In the genomic region with DNA sequence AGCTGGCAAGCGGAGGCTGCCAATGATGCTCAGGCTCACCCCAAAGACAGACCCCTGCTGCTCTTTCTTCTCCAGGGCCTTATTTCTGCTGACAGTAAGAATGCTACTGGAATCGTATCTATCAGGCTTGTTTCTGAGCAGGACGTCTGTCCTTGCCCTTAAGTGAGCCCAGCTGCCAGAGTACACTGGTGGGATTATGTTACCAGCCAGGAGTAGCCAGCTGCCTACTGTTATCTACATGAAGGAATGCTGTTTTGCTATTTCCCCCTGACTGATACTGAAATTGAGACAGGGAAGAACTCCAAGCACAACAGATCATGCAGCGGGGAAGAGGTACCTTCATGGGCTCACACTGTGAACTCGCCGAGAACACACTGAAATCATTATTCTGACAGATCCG, we compare ENCODE assay signal across 18 mouse cellular contexts.
DNase-seq lines count a peak whose midpoint lies in the region; ATAC-seq and TF ChIP-seq lines count a peak whose summit lies in the region.
"Had no signal": no experiment of that assay in that cellular context is flagged by ENCODE, and none has a peak within 500 bp of the region (broad histone marks: within the 10 kb centered on the region; RNA-seq: fewer than 3 reads in every experiment).

No protein-coding gene starts in this region.

- H3K27ac ChIP-seq in heart, embryonic 11.5 days (ENCODE audit: low read depth, low read length): peak overlapping the region; percentile 12; the same call in 1 of the 2 replicates
- no peak overlapping the region for H3K27ac ChIP-seq in limb, embryonic 13.5 days
- H3K27ac ChIP-seq in limb, embryonic 10.5 days: no peak overlapping the region
- H3K27ac ChIP-seq in embryonic facial prominence, embryonic 10.5 days (replicated peaks): no peak overlapping the region; the same call in 1 of the 2 replicates
- no peak overlapping the region; the same call in 1 of the 2 replicates for H3K27ac ChIP-seq in limb, embryonic 14.5 days (replicated peaks; ENCODE audit: low read depth, low read length)
- H3K27ac ChIP-seq: hindbrain, embryonic 15.5 days; liver, embryonic 13.5 days; neural tube, embryonic 13.5 days had no signal

- no peaks in the 10 kb centered on the region for H3K27me3 ChIP-seq in heart, embryonic 11.5 days (ENCODE audit: control insufficient read depth, insufficient read depth, low read length)
- H3K27me3 ChIP-seq in limb, embryonic 13.5 days: no peaks in the 10 kb centered on the region
- no peaks in the 10 kb centered on the region for H3K27me3 ChIP-seq in limb, embryonic 10.5 days (ENCODE audit: low read depth, poor library complexity, severe bottlenecking)
- H3K27me3 ChIP-seq in embryonic facial prominence, embryonic 10.5 days (replicated peaks; ENCODE audit: low read depth, poor library complexity, severe bottlenecking): no peaks in the 10 kb centered on the region
- no peaks in the 10 kb centered on the region for H3K27me3 ChIP-seq in limb, embryonic 14.5 days (ENCODE audit: control insufficient read depth, insufficient read depth, low read length)
- H3K27me3 ChIP-seq: hindbrain, embryonic 15.5 days; liver, embryonic 13.5 days; neural tube, embryonic 13.5 days had no signal

- no peak for DNase-seq in heart, adult 9 months (ENCODE audit: low spot score in 2 of 2)
- DNase-seq in limb, embryonic 10.5 days (ENCODE audit: low spot score): no peak
- DNase-seq in embryonic facial prominence, embryonic 10.5 days (ENCODE audit: low spot score): peak; percentile 45
- DNase-seq in limb, embryonic 14.5 days (ENCODE audit: low spot score): peak; percentile 12
- no peak for DNase-seq in natural killer cell, adult 2 months (ENCODE audit: low spot score in 2 of 2)
- DNase-seq: adrenal gland, postnatal 10 days; B cell, adult 2 months; cerebellum, postnatal 10 days; gastrocnemius, postnatal 14 days; kidney, adult 8-10 months; layer of hippocampus, adult 9-11 months; liver, embryonic 13.5 days; midbrain, embryonic 14.5 days had no signal

- no peak overlapping the region for H3K4me3 ChIP-seq in heart, embryonic 11.5 days (ENCODE audit: low read depth, low read length)
- H3K4me3 ChIP-seq in limb, embryonic 13.5 days: no peak overlapping the region
- no peak overlapping the region for H3K4me3 ChIP-seq in limb, embryonic 10.5 days
- H3K4me3 ChIP-seq in embryonic facial prominence, embryonic 10.5 days: no peak overlapping the region
- no peak overlapping the region for H3K4me3 ChIP-seq in limb, embryonic 14.5 days (replicated peaks; ENCODE audit: low read length)
- H3K4me3 ChIP-seq: hindbrain, embryonic 15.5 days; liver, embryonic 13.5 days; neural tube, embryonic 13.5 days had no signal

- TF ChIP-seq POLR2A in limb, embryonic 14.5 days (IDR thresholded peaks at IDR 0.05; ENCODE audit: borderline replicate concordance, extremely low read depth, insufficient read depth, insufficient read length): no peak

- no peaks in the 10 kb centered on the region for H3K9me3 ChIP-seq in heart, embryonic 11.5 days (replicated peaks; ENCODE audit: control insufficient read depth, low read length)
- H3K9me3 ChIP-seq in limb, embryonic 13.5 days: no peaks in the 10 kb centered on the region
- H3K9me3 ChIP-seq in limb, embryonic 10.5 days (replicated peaks): no peaks in the 10 kb centered on the region
- H3K9me3 ChIP-seq in embryonic facial prominence, embryonic 10.5 days: no peaks in the 10 kb centered on the region
- peaks cover 3% of the 10 kb centered on the region; the same call in 1 of the 2 replicates for H3K9me3 ChIP-seq in limb, embryonic 14.5 days (ENCODE audit: control insufficient read depth, low read length)
- H3K9me3 ChIP-seq: hindbrain, embryonic 15.5 days; liver, embryonic 13.5 days; neural tube, embryonic 13.5 days had no signal

- peaks cover 6% of the 10 kb centered on the region for H3K4me1 ChIP-seq in heart, embryonic 11.5 days (ENCODE audit: control insufficient read depth, insufficient read depth, low read length)
- no peaks in the 10 kb centered on the region for H3K4me1 ChIP-seq in limb, embryonic 13.5 days
- peaks cover 3% of the 10 kb centered on the region; the same call in 1 of the 2 replicates for H3K4me1 ChIP-seq in limb, embryonic 10.5 days
- peaks cover 13% of the 10 kb centered on the region; the same call in 1 of the 2 replicates for H3K4me1 ChIP-seq in embryonic facial prominence, embryonic 10.5 days
- H3K4me1 ChIP-seq in limb, embryonic 14.5 days (ENCODE audit: control insufficient read depth, insufficient read depth, low read length): no peaks in the 10 kb centered on the region
- H3K4me1 ChIP-seq: hindbrain, embryonic 15.5 days; liver, embryonic 13.5 days; neural tube, embryonic 13.5 days had no signal

- WGBS in heart, embryonic 11.5 days (ENCODE audit: insufficient replicate concordance): 33% methylated on average over 7 of the region's 7 CpGs
- WGBS in limb, embryonic 13.5 days: 59% methylated on average over 7 of the region's 7 CpGs
- WGBS in limb, embryonic 10.5 days: 80% methylated on average over 7 of the region's 7 CpGs
- WGBS in embryonic facial prominence, embryonic 10.5 days: 61% methylated on average over 7 of the region's 7 CpGs
- 64% methylated on average over 7 of the region's 7 CpGs for WGBS in limb, embryonic 14.5 days

- no peak; the same call in 1 of the 2 replicates for ATAC-seq in heart, embryonic 11.5 days (replicated peaks; ENCODE audit: insufficient number of reproducible peaks, low FRiP score, low TSS enrichment)
- peak; percentile 59; the same call in 1 of the 2 replicates for ATAC-seq in limb, embryonic 13.5 days (ENCODE audit: low FRiP score, low read depth)
- peak; percentile 68 for ATAC-seq in limb, embryonic 14.5 days (ENCODE audit: low FRiP score, low read depth)
- ATAC-seq in erythroblast, adult 5-6 weeks (replicated peaks; ENCODE audit: low FRiP score, poor library complexity, severe bottlenecking): no peak

- H3K36me3 ChIP-seq in heart, embryonic 11.5 days (ENCODE audit: control insufficient read depth, insufficient read depth, low read length): no peaks in the 10 kb centered on the region
- H3K36me3 ChIP-seq in limb, embryonic 13.5 days: no peaks in the 10 kb centered on the region
- H3K36me3 ChIP-seq in limb, embryonic 10.5 days: no peaks in the 10 kb centered on the region
- H3K36me3 ChIP-seq in embryonic facial prominence, embryonic 10.5 days (replicated peaks): no peaks in the 10 kb centered on the region
- H3K36me3 ChIP-seq in limb, embryonic 14.5 days (ENCODE audit: control insufficient read depth, insufficient read depth, low read length): no peaks in the 10 kb centered on the region
- H3K36me3 ChIP-seq: hindbrain, embryonic 15.5 days; liver, embryonic 13.5 days; neural tube, embryonic 13.5 days had no signal

- H3K9ac ChIP-seq in heart, embryonic 11.5 days (ENCODE audit: low read depth, low read length): no peak overlapping the region
- no peak overlapping the region for H3K9ac ChIP-seq in limb, embryonic 13.5 days
- no peak overlapping the region for H3K9ac ChIP-seq in limb, embryonic 14.5 days (ENCODE audit: low read depth, low read length, severe bottlenecking)
- H3K9ac ChIP-seq: hindbrain, embryonic 15.5 days; liver, embryonic 13.5 days; neural tube, embryonic 13.5 days had no signal

- H3K4me2 ChIP-seq in heart, embryonic 11.5 days: no peak overlapping the region
- no peak overlapping the region for H3K4me2 ChIP-seq in limb, embryonic 13.5 days (replicated peaks)
- H3K4me2 ChIP-seq in limb, embryonic 14.5 days (replicated peaks; ENCODE audit: low read depth, low read length, severe bottlenecking): no peak overlapping the region
- H3K4me2 ChIP-seq: hindbrain, embryonic 15.5 days; liver, embryonic 13.5 days; neural tube, embryonic 13.5 days had no signal

Comparison
In these comparisons a context has a peak if more than half of its experiments do, and no peak if none do; other contexts are left out.
1. DNase-seq: peak in embryonic facial prominence, embryonic 10.5 days (single experiment) and limb, embryonic 14.5 days (single experiment); none in heart, adult 9 months (0 of 2), limb, embryonic 10.5 days (single experiment) and natural killer cell, adult 2 months (0 of 2).
2. ATAC-seq: peak in limb, embryonic 13.5 days (single experiment) and limb, embryonic 14.5 days (single experiment); none in heart, embryonic 11.5 days (single experiment) and erythroblast, adult 5-6 weeks (single experiment).